Mouse (Mus musculus): Measurements from ENCODE around the gene Dut.

Gene Dut

GRCm38 (mm10) chr2:125301877-125302624, 55.1 kb downstream of the Dut start:
- no peak for ATAC-seq (ENCODE audit: insufficient number of reproducible peaks, low FRiP score, low TSS enrichment)

GRCm38 (mm10) chr2:125302625-125302924, 55.6 kb downstream of the Dut start:
- ATAC-seq (ENCODE audit: insufficient number of reproducible peaks, low FRiP score, low TSS enrichment), result no peak

GRCm38 (mm10) chr2:125303764-125304384, 56.9 kb downstream of the Dut start:
- no peak for ATAC-seq (ENCODE audit: insufficient number of reproducible peaks, low FRiP score, low TSS enrichment)

- ATAC-seq (ENCODE audit: insufficient number of reproducible peaks, low FRiP score, low TSS enrichment), result no peak
Observed at GRCm38 (mm10) chr2:125304746-125305145, 57.8 kb downstream of the Dut start.

GRCm38 (mm10) chr2:125305671-125306070, 58.7 kb downstream of the Dut start:
- ATAC-seq (ENCODE audit: insufficient number of reproducible peaks, low FRiP score, low TSS enrichment), result no peak
